Mouse (Mus musculus) stomach, embryonic 15.5 days (tissue): ENCODE data around the gene Thsd7a. TPM values are rescaled to one million over a fixed set of nuclear protein-coding genes. Genes with fewer than 3 reads are reported as not detected.

Experiments
- ATAC-seq: fragments of 200-750 bp; cut with Nextera tagmentation; 2 replicates; pipeline ENCODE4 v1.8.0; 2017; ENCODE audit warnings: low read depth, moderate number of reproducible peaks, moderate TSS enrichment; ENCODE audit not compliant: insufficient read depth, low FRiP score
- H3K27ac ChIP-seq: fragments of 300-500 bp; sonication (generic); 2 replicates; pipeline ENCODE4 v1.5.1; 2015; ENCODE audit warnings: mild to moderate bottlenecking, inconsistent platforms
- H3K27me3 ChIP-seq: fragments of 300-500 bp; sonication (generic); replicated peaks from 2 replicates; pipeline ENCODE4 v1.6.1; 2015; ENCODE audit warnings: inconsistent platforms
- H3K36me3 ChIP-seq: fragments of 300-500 bp; sonication (generic); 2 replicates; pipeline ENCODE4 v1.6.1; 2015; ENCODE audit warnings: inconsistent platforms
- H3K4me1 ChIP-seq: fragments of 300-500 bp; sonication (generic); 2 replicates; pipeline ENCODE4 v1.6.1; 2015; ENCODE audit warnings: inconsistent platforms
- H3K4me2 ChIP-seq: fragments of 300-500 bp; sonication (generic); 2 replicates; pipeline ENCODE4 v1.6.1; 2015; ENCODE audit warnings: mild to moderate bottlenecking, inconsistent platforms
- H3K4me3 ChIP-seq: fragments of 300-500 bp; sonication (generic); replicated peaks from 2 replicates; pipeline ENCODE4 v1.5.1; 2015; ENCODE audit warnings: inconsistent platforms
- H3K9ac ChIP-seq: fragments of 300-500 bp; sonication (generic); 2 replicates; pipeline ENCODE4 v1.6.1; 2015; ENCODE audit warnings: inconsistent platforms
- H3K9me3 ChIP-seq: fragments of 300-500 bp; sonication (generic); 2 replicates; pipeline ENCODE4 v1.6.1; 2016; ENCODE audit warnings: inconsistent platforms
- WGBS: fragments of 180-500 bp; shearing (Covaris S2); methylation state at CpG from one replicate; pipeline ENCODE4 v1.1.7; 2015; 5-methylcytosine and 5-hydroxymethylcytosine counted together
- polyA plus RNA-seq: library from polyadenylated mRNA; unstranded; fragments of >200 nt; fragmentation: Nextera tagmentation; extraction: Ambion mirVana; gene quantifications from 2 replicates; pipeline ENCODE4 v1.2.1, GENCODE M21; 2015

Thsd7a gene
- polyA plus RNA-seq, 1 experiment from 2014 or later: 3.4 TPM

DNA sequence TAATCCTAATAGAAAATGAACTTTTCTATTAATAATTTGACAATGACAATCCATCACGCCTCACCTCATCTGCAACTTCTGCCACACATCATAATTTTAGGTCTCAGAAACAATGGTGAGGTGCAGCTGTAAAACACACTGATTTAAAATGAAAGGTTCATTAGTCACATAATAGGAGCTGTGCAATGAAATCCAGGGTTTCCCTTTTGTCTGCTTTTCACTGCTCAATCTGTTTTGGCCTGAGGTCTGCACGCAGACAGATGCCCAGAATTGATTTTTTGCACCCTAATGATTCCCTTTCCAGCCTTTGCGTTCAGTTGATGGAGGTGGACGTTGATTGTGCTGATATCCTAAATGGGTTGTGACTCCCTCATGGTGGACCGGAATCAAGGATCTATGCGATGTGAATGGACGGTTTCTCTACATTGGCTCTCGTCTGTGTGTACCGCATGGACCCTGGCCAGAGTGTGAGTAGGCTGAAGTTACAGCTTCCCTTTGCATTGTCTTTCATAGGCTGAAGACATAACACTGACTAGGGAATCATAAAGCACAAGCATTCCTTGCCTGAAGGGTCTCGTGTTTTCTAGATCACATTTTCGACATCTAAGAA, 120.5 kb downstream of the Thsd7a start:
- Histone ChIP-seq H3K4me1 (no peaks in the 10 kb centered on the region), H3K27ac (no peak overlapping the region), H3K4me2 (no peak overlapping the region), H3K36me3 (no peaks in the 10 kb centered on the region), H3K9me3 (no peaks in the 10 kb centered on the region), H3K9ac (no peak overlapping the region), H3K27me3 (no peaks in the 10 kb centered on the region), H3K4me3 (no peak overlapping the region)
- 82% methylated on average over 11 of the region's 11 CpGs for WGBS
- ATAC-seq: no peak

DNA sequence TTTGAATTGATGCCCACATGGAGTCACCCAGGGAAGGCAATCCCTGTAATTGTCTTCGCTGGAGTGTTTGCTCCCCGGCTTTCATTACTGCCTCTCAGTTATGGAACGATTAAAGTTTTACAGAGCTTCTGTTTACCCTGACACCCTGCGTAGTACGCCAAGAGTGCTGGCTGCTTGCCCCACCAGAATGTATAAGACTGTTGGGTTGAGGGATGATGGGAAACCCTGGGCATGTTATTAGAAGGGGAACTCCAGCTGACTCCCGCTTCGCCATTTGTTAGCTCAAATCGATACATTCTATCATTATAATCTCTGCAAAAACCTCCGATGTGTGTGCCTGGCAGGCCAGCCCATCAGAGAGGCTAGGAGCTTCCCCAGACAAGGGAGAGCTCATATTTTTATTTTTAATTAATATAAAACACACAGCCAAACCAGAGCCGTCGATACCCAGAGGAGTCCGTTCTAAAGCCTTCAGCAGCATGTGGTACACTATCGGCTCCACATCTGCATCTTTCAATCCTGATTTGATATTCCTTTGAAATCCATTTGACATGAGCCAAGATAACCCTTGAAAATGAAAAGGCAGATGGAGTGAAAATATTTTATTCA, 142.5 kb downstream of the Thsd7a start:
- no peak overlapping the region for H3K27ac ChIP-seq
- ATAC-seq: no peak
- H3K36me3 ChIP-seq: no peaks in the 10 kb centered on the region
- H3K4me3 ChIP-seq: no peak overlapping the region
- no peak overlapping the region for H3K4me2 ChIP-seq
- H3K9ac ChIP-seq: no peak overlapping the region
- no peaks in the 10 kb centered on the region for H3K9me3 ChIP-seq
- H3K27me3 ChIP-seq: no peaks in the 10 kb centered on the region
- 78% methylated on average over 13 of the region's 13 CpGs for WGBS
- H3K4me1 ChIP-seq: no peaks in the 10 kb centered on the region

GRCm38 (mm10) chr6:12602927-12603326, 146.3 kb downstream of the Thsd7a start:
- H3K27ac ChIP-seq: no peak overlapping the region
- no peaks in the 10 kb centered on the region for H3K36me3 ChIP-seq
- H3K9me3 ChIP-seq: no peaks in the 10 kb centered on the region
- H3K4me2 ChIP-seq: no peak overlapping the region
- H3K4me1 ChIP-seq: no peaks in the 10 kb centered on the region
- H3K4me3 ChIP-seq: no peak overlapping the region
- WGBS: 76% methylated on average over 2 of the region's 2 CpGs
- no peaks in the 10 kb centered on the region for H3K27me3 ChIP-seq
- H3K9ac ChIP-seq: no peak overlapping the region
- no peak for ATAC-seq

GRCm38 (mm10) chr6:12602161-12602560, 147.0 kb downstream of the Thsd7a start:
- H3K27ac ChIP-seq: no peak overlapping the region
- no peak for ATAC-seq
- no peaks in the 10 kb centered on the region for H3K4me1 ChIP-seq
- H3K4me2 ChIP-seq: no peak overlapping the region
- no peaks in the 10 kb centered on the region for H3K36me3 ChIP-seq
- H3K27me3 ChIP-seq: no peaks in the 10 kb centered on the region
- no peaks in the 10 kb centered on the region for H3K9me3 ChIP-seq
- H3K4me3 ChIP-seq: no peak overlapping the region
- H3K9ac ChIP-seq: no peak overlapping the region
- WGBS: 83% methylated on average over 4 of the region's 4 CpGs

- Histone ChIP-seq H3K27me3 (no peaks in the 10 kb centered on the region), H3K4me2 (no peak overlapping the region), H3K27ac (no peak overlapping the region), H3K4me1 (no peaks in the 10 kb centered on the region), H3K9ac (no peak overlapping the region), H3K36me3 (no peaks in the 10 kb centered on the region), H3K9me3 (no peaks in the 10 kb centered on the region), H3K4me3 (no peak overlapping the region)
- WGBS: 76% methylated on average over 4 of the region's 4 CpGs
- no peak for ATAC-seq
Measured at GRCm38 (mm10) chr6:12584456-12584855, 164.8 kb downstream of the Thsd7a start.

DNA sequence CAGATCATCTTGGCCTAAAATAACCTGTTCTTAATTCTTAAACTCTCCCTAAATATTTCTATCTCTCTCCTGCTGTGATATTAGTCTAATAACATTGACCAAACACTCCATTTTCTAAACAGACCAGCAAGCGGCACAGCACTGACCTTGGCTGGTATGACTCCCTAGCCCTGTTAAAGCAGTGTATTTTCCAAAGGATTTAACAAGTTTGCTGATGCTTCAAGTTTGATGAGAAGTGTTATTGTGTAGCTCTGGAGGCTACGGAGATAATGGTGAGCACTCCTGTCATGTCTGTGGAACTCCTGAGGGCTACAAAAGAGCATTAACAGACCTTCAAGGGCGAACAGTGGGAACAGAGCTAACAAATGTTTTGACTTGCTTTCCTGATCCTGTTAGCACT, 168.1 kb downstream of the Thsd7a start:
- Histone ChIP-seq H3K4me1 (no peaks in the 10 kb centered on the region), H3K27me3 (no peaks in the 10 kb centered on the region), H3K36me3 (no peaks in the 10 kb centered on the region), H3K4me3 (no peak overlapping the region), H3K9ac (no peak overlapping the region), H3K27ac (no peak overlapping the region), H3K4me2 (no peak overlapping the region), H3K9me3 (no peaks in the 10 kb centered on the region)
- no peak for ATAC-seq
- 30% methylated on average over 3 of the region's 3 CpGs for WGBS

GRCm38 (mm10) chr6:12575619-12576216, 173.5 kb downstream of the Thsd7a start:
- no peaks in the 10 kb centered on the region for H3K27me3 ChIP-seq
- H3K4me2 ChIP-seq: no peak overlapping the region
- H3K27ac ChIP-seq: no peak overlapping the region
- WGBS: 70% methylated on average over 6 of the region's 6 CpGs
- no peak overlapping the region for H3K9ac ChIP-seq
- H3K36me3 ChIP-seq: no peaks in the 10 kb centered on the region
- H3K4me3 ChIP-seq: no peak overlapping the region
- H3K4me1 ChIP-seq: no peaks in the 10 kb centered on the region
- ATAC-seq: no peak
- no peaks in the 10 kb centered on the region for H3K9me3 ChIP-seq

DNA sequence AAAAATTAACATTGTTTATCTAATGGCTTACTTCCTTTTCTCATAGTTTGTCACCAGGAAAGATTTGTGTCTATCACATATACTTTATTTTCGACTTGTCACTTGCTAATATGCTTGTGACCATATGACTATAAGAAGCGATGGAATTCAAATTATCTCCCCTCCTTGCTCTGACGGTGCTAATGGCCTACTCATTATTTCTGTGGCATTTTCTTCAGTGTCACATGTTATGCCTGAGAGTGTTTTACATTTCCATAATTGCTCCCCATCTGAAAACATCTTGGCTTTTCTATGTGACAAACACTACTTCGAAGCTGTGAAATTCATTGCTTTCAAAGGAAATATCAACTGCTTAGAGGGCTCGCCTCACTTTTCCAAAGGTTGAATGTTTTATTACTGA, 177.0 kb downstream of the Thsd7a start:
- no peaks in the 10 kb centered on the region for H3K36me3 ChIP-seq
- H3K27ac ChIP-seq: no peak overlapping the region
- no peak overlapping the region for H3K9ac ChIP-seq
- H3K4me1 ChIP-seq: no peaks in the 10 kb centered on the region
- no peak overlapping the region for H3K4me3 ChIP-seq
- H3K9me3 ChIP-seq: no peaks in the 10 kb centered on the region
- 83% methylated on average over 5 of the region's 5 CpGs for WGBS
- H3K4me2 ChIP-seq: no peak overlapping the region
- ATAC-seq: no peak
- H3K27me3 ChIP-seq: no peaks in the 10 kb centered on the region

DNA sequence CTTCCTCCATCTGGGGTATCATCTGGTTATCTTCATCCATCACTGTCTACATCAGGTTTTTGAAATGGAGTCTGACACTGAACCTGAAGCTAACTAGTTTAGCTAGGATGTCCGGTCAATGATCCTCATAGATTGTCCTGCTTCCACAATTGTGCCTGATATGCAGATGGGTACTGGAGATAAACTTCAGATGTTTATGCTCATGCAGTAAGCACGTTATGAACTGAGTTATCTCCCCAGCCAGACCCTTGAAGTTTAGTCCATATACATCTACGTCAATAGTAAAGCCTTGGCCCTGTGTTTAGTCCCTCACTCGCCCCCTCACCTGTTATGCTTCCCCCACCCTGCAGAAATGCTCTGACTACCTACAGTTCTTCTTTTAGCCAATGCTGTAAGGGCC, 184.1 kb downstream of the Thsd7a start:
- ATAC-seq: no peak
- no peak overlapping the region for H3K9ac ChIP-seq
- H3K9me3 ChIP-seq: no peaks in the 10 kb centered on the region
- no peak overlapping the region for H3K4me2 ChIP-seq
- H3K27ac ChIP-seq: no peak overlapping the region
- 76% methylated on average over 4 of the region's 4 CpGs for WGBS
- H3K36me3 ChIP-seq: no peaks in the 10 kb centered on the region
- no peaks in the 10 kb centered on the region for H3K27me3 ChIP-seq
- H3K4me3 ChIP-seq: no peak overlapping the region
- H3K4me1 ChIP-seq: no peaks in the 10 kb centered on the region

GRCm38 (mm10) chr6:12562336-12562735, 186.9 kb downstream of the Thsd7a start:
- 93% methylated on average over 3 of the region's 3 CpGs for WGBS
- no peaks in the 10 kb centered on the region for H3K4me1 ChIP-seq
- no peaks in the 10 kb centered on the region for H3K9me3 ChIP-seq
- no peaks in the 10 kb centered on the region for H3K36me3 ChIP-seq
- no peak overlapping the region for H3K9ac ChIP-seq
- no peak overlapping the region for H3K4me3 ChIP-seq
- no peak overlapping the region for H3K27ac ChIP-seq
- no peak overlapping the region for H3K4me2 ChIP-seq
- H3K27me3 ChIP-seq: no peaks in the 10 kb centered on the region
- no peak for ATAC-seq

DNA sequence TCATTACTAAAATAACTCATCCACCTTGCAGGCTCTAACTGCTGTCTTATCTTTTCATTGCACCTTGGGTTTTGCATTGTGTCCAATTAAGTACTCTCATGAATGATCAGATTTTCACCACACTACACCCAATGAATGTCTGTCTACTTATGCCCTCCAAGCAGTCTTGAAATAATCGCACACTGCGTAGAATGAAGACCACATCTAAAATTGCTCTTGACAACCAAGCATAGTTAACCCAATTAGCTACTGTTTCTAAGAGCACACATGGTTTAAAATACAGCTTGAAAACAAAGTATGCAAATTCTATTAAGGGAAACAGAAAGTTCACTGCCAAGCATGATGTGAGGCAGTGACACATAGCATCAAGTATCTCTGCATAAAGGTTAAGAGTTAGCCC, 188.7 kb downstream of the Thsd7a start:
- Histone ChIP-seq H3K9ac (no peak overlapping the region), H3K27me3 (no peaks in the 10 kb centered on the region), H3K36me3 (no peaks in the 10 kb centered on the region), H3K4me3 (no peak overlapping the region), H3K4me2 (no peak overlapping the region), H3K4me1 (no peaks in the 10 kb centered on the region), H3K9me3 (no peaks in the 10 kb centered on the region), H3K27ac (no peak overlapping the region)
- ATAC-seq: no peak
- WGBS: 92% methylated on average over 2 of the region's 2 CpGs

DNA sequence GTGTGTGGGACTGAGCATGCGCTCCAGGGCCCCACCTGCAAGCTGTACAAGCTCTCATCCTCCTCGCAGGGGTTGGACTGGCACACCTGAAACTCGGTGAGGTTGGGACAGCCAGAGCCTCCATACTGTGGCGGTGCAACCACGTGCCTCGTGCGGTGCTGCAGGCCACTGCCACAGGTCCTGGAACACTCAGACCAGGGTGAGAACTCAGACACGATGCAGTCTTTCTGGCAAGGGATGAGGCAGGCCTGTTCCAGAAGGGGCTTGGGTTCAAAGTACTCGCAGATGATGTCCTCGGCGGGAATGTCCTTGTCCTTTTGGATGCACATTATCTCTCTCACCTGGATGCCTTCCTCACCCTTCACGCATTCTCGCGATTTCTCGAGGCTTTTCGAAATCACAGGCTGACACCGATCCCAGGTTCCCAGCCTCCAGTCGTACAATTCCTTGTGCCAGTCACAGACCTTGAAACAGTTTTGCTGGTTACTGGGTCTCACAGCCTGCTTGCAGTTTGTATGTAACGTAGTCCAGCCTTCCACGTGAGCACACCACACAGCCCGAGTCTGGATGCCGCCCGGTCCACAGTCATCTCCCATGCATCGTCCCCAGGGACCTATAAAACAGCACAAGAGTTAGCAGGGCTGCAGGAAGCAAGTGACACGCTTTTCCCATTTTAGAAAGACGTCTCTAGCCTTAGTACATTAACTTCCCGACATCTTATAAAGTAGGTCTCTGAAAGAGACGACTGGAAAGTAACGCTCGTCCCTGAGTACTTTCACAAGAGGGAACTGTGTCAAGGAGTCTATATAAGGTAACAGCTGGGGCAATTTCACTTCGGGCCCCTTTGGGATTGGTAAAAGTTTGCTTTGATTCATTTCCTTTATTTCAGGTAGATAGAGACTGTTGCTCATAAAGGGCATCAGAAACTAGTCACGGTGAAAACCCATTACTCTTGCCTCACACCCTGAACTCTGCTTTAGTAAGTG, 193.8 kb downstream of the Thsd7a start:
- no peak overlapping the region for H3K9ac ChIP-seq
- no peak overlapping the region for H3K27ac ChIP-seq
- no peak overlapping the region for H3K4me3 ChIP-seq
- WGBS: 85% methylated on average over 32 of the region's 32 CpGs
- H3K27me3 ChIP-seq: no peaks in the 10 kb centered on the region
- H3K36me3 ChIP-seq: no peaks in the 10 kb centered on the region
- H3K9me3 ChIP-seq: no peaks in the 10 kb centered on the region
- H3K4me1 ChIP-seq: no peaks in the 10 kb centered on the region
- no peak overlapping the region for H3K4me2 ChIP-seq
- no peak for ATAC-seq
